Mouse (Mus musculus): ENCODE measurements around the gene RPS10-NUDT3. TPM values are rescaled to one million over a fixed set of nuclear protein-coding genes. Genes with fewer than 3 reads are reported as not detected.

RPS10-NUDT3 gene
- polyA plus RNA-seq, 1 experiment from 2014 or later: not detected

- H3K9me3 ChIP-seq (replicated peaks): no peaks in the 10 kb centered on the region
- peak overlapping the region; percentile 4; the same call in 1 of the 2 replicates for H3K27ac ChIP-seq
- H3K36me3 ChIP-seq: peaks cover 65% of the 10 kb centered on the region
- H3K4me3 ChIP-seq: no peak overlapping the region
- WGBS: 54% methylated on average over 10 of the region's 10 CpGs
- H3K4me1 ChIP-seq: peaks cover 18% of the 10 kb centered on the region
- DNase-seq (ENCODE audit: low spot score): no peak
- no peaks in the 10 kb centered on the region for H3K27me3 ChIP-seq (ENCODE audit: low read depth, poor library complexity, severe bottlenecking)
Observed at GRCm38 (mm10) chr17:27575116-27575776, 59.8 kb downstream of the RPS10-NUDT3 start.

- Histone ChIP-seq H3K36me3 (peaks cover 59% of the 10 kb centered on the region), H3K4me3 (no peak overlapping the region), H3K27me3 (ENCODE audit: low read depth, poor library complexity, severe bottlenecking) (no peaks in the 10 kb centered on the region), H3K9me3 (replicated peaks) (no peaks in the 10 kb centered on the region), H3K27ac (no peak overlapping the region), H3K4me1 (peaks cover 18% of the 10 kb centered on the region)
- no peak for DNase-seq (ENCODE audit: low spot score)
- WGBS: 90% methylated on average over 16 of the region's 16 CpGs
Observed at GRCm38 (mm10) chr17:27574470-27575115, 60.4 kb downstream of the RPS10-NUDT3 start.

GRCm38 (mm10) chr17:27573772-27574320 is 61.2 kb downstream of the RPS10-NUDT3 start:
- H3K36me3 ChIP-seq: peaks cover 51% of the 10 kb centered on the region
- WGBS: 89% methylated on average over 10 of the region's 10 CpGs
- H3K4me3 ChIP-seq: no peak overlapping the region
- H3K27ac ChIP-seq: no peak overlapping the region
- DNase-seq (ENCODE audit: low spot score): no peak
- peaks cover 18% of the 10 kb centered on the region for H3K4me1 ChIP-seq
- no peaks in the 10 kb centered on the region for H3K9me3 ChIP-seq (replicated peaks)
- H3K27me3 ChIP-seq (ENCODE audit: low read depth, poor library complexity, severe bottlenecking): no peaks in the 10 kb centered on the region

GRCm38 (mm10) chr17:27571315-27571714 is 63.7 kb downstream of the RPS10-NUDT3 start:
- 77% methylated on average over 8 of the region's 8 CpGs for WGBS
- Histone ChIP-seq H3K27ac (no peak overlapping the region), H3K4me3 (no peak overlapping the region), H3K9me3 (replicated peaks) (no peaks in the 10 kb centered on the region), H3K4me1 (peaks cover 26% of the 10 kb centered on the region), H3K36me3 (peaks cover 30% of the 10 kb centered on the region), H3K27me3 (ENCODE audit: low read depth, poor library complexity, severe bottlenecking) (no peaks in the 10 kb centered on the region)
- no peak for DNase-seq (ENCODE audit: low spot score)

- 90% methylated on average over 5 of the region's 5 CpGs for WGBS
- H3K9me3 ChIP-seq (replicated peaks): no peaks in the 10 kb centered on the region
- no peak overlapping the region for H3K27ac ChIP-seq
- peaks cover 32% of the 10 kb centered on the region for H3K4me1 ChIP-seq
- H3K27me3 ChIP-seq (ENCODE audit: low read depth, poor library complexity, severe bottlenecking): no peaks in the 10 kb centered on the region
- peaks cover 17% of the 10 kb centered on the region for H3K36me3 ChIP-seq
- no peak for DNase-seq (ENCODE audit: low spot score)
- H3K4me3 ChIP-seq: no peak overlapping the region
Observed at GRCm38 (mm10) chr17:27568228-27568627, 66.8 kb downstream of the RPS10-NUDT3 start.

- H3K4me1 ChIP-seq: peaks cover 40% of the 10 kb centered on the region
- WGBS: 1% methylated on average over 13 of the region's 13 CpGs
- peaks cover 29% of the 10 kb centered on the region for H3K36me3 ChIP-seq
- no peaks in the 10 kb centered on the region for H3K9me3 ChIP-seq (replicated peaks)
- peak overlapping the region; percentile 66 for H3K4me3 ChIP-seq
- no peak for DNase-seq (ENCODE audit: low spot score)
- H3K27me3 ChIP-seq (ENCODE audit: low read depth, poor library complexity, severe bottlenecking): no peaks in the 10 kb centered on the region
- H3K27ac ChIP-seq: peak overlapping the region; percentile 79
Observed at GRCm38 (mm10) chr17:27565942-27566267, 69.1 kb downstream of the RPS10-NUDT3 start.

GRCm38 (mm10) chr17:27565163-27565941 is 69.7 kb downstream of the RPS10-NUDT3 start, which contains the start of gene AI413582:
TSS of gene AI413582 (minus strand) at chr17:27565756.
- DNase-seq (ENCODE audit: low spot score): peak; percentile 98
- no peaks in the 10 kb centered on the region for H3K27me3 ChIP-seq (ENCODE audit: low read depth, poor library complexity, severe bottlenecking)
- peak within 1 kb of the TSS; percentile 79 for H3K27ac ChIP-seq
- H3K9me3 ChIP-seq (replicated peaks): no peaks in the 10 kb centered on the region
- H3K4me3 ChIP-seq: peak within 1 kb of the TSS; percentile 66
- WGBS: under 1% methylated on average over 58 of the region's 58 CpGs
- peaks cover 45% of the 10 kb centered on the region for H3K4me1 ChIP-seq
- H3K36me3 ChIP-seq: peaks cover 35% of the 10 kb centered on the region

GRCm38 (mm10) chr17:27564391-27565162 is 70.4 kb downstream of the RPS10-NUDT3 start:
- Histone ChIP-seq H3K4me1 (peaks cover 53% of the 10 kb centered on the region), H3K27me3 (ENCODE audit: low read depth, poor library complexity, severe bottlenecking) (no peaks in the 10 kb centered on the region), H3K36me3 (peaks cover 43% of the 10 kb centered on the region), H3K27ac (peak overlapping the region; percentile 79), H3K4me3 (peak overlapping the region; percentile 66), H3K9me3 (replicated peaks) (no peaks in the 10 kb centered on the region)
- DNase-seq (ENCODE audit: low spot score): peak; percentile 70
- WGBS: 10% methylated on average over 20 of the region's 20 CpGs

- no peak for DNase-seq (ENCODE audit: low spot score)
- H3K4me1 ChIP-seq: peaks cover 60% of the 10 kb centered on the region
- H3K36me3 ChIP-seq: peaks cover 50% of the 10 kb centered on the region
- 46% methylated on average over 7 of the region's 7 CpGs for WGBS
- no peak overlapping the region for H3K27ac ChIP-seq
- no peaks in the 10 kb centered on the region for H3K9me3 ChIP-seq (replicated peaks)
- no peaks in the 10 kb centered on the region for H3K27me3 ChIP-seq (ENCODE audit: low read depth, poor library complexity, severe bottlenecking)
- H3K4me3 ChIP-seq: no peak overlapping the region
Observed at GRCm38 (mm10) chr17:27563771-27564244, 71.2 kb downstream of the RPS10-NUDT3 start.

GRCm38 (mm10) chr17:27561809-27562526 is 73.1 kb downstream of the RPS10-NUDT3 start:
- H3K36me3 ChIP-seq: peaks cover 50% of the 10 kb centered on the region
- no peaks in the 10 kb centered on the region for H3K27me3 ChIP-seq (ENCODE audit: low read depth, poor library complexity, severe bottlenecking)
- WGBS: 70% methylated on average over 10 of the region's 11 CpGs
- 0 out of 2 replicates have a peak overlapping the region, but pooled peaks have one; percentile 4 for H3K27ac ChIP-seq
- H3K4me1 ChIP-seq: peaks cover 69% of the 10 kb centered on the region
- no peak overlapping the region for H3K4me3 ChIP-seq
- H3K9me3 ChIP-seq (replicated peaks): no peaks in the 10 kb centered on the region
- DNase-seq (ENCODE audit: low spot score): no peak

GRCm38 (mm10) chr17:27560926-27561480 is 74.0 kb downstream of the RPS10-NUDT3 start:
- peaks cover 63% of the 10 kb centered on the region for H3K4me1 ChIP-seq
- no peaks in the 10 kb centered on the region for H3K27me3 ChIP-seq (ENCODE audit: low read depth, poor library complexity, severe bottlenecking)
- peaks cover 50% of the 10 kb centered on the region for H3K36me3 ChIP-seq
- H3K4me3 ChIP-seq: 0 out of 2 replicates have a peak overlapping the region, but pooled peaks have one; percentile 98
- 90% methylated on average over 13 of the region's 13 CpGs for WGBS
- DNase-seq (ENCODE audit: low spot score): no peak
- no peak overlapping the region for H3K27ac ChIP-seq
- no peaks in the 10 kb centered on the region for H3K9me3 ChIP-seq (replicated peaks)

Measured in limb, embryonic 10.5 days (tissue).